Mouse (Mus musculus): ENCODE results near the gene Trp53tg5. TPM values are rescaled to one million over a fixed set of nuclear protein-coding genes. Genes with fewer than 3 reads are reported as not detected.

The Trp53tg5 gene
- polyA plus RNA-seq, 1 experiment = not detected

DNA sequence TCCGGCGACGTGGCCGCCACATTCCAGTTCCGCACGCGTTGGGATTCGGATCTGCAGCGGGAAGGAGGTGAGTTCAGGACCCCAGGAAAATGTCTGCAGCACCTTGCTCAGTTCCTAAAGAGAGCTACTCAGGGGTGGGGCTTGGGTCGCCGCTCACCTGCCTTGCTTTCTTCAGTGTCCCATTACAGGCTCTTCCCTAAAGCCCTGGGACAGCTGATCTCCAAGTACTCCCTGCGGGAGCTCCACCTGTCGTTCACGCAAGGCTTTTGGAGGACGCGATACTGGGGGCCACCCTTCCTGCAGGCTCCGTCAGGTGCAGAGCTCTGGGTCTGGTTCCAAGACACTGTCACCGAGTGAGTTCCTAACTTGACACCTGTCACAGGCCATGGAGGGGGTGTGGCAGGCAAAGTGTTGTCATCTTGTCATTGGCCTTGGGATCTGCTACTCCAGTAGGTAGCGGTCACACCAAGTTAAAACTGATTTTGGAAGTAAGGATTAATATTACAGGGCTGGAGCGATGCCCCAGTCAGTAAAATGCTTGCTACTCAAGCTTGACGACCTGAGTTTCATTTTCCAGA is 24.3 kb upstream of the Trp53tg5 start:
- peaks cover 3% of the 10 kb centered on the region for H3K4me1 ChIP-seq (ENCODE audit: control insufficient read depth, insufficient read depth, low read length)
- TF ChIP-seq CTCF (IDR thresholded peaks at IDR 0.05; ENCODE audit: insufficient read depth, low read length) (no peak), POLR2A (IDR thresholded peaks at IDR 0.05; ENCODE audit: borderline replicate concordance, extremely low read depth, low read depth, low read length) (no peak)
- H3K4me3 ChIP-seq (replicated peaks; ENCODE audit: extremely low read depth, low read depth, low read length) = peak overlapping the region; percentile 86
- DNase-seq = no peak
- 5% methylated on average over 21 of the region's 21 CpGs for WGBS

GRCm38 (mm10) chr2:164496847-164497690 is 23.5 kb upstream of the Trp53tg5 start, which contains the start of gene Pigt:
TSS of gene Pigt (plus strand) at chr2:164497520.
- TF ChIP-seq CTCF (IDR thresholded peaks at IDR 0.05; ENCODE audit: insufficient read depth, low read length) (no peak), POLR2A (IDR thresholded peaks at IDR 0.05; ENCODE audit: borderline replicate concordance, extremely low read depth, low read depth, low read length) (peak; percentile 94)
- 4% methylated on average over 43 of the region's 43 CpGs for WGBS
- Histone ChIP-seq H3K4me1 (ENCODE audit: control insufficient read depth, insufficient read depth, low read length) (peaks cover 3% of the 10 kb centered on the region), H3K4me3 (replicated peaks; ENCODE audit: extremely low read depth, low read depth, low read length) (peak within 1 kb of the TSS; percentile 86)
- peak; percentile 85 for DNase-seq

DNA sequence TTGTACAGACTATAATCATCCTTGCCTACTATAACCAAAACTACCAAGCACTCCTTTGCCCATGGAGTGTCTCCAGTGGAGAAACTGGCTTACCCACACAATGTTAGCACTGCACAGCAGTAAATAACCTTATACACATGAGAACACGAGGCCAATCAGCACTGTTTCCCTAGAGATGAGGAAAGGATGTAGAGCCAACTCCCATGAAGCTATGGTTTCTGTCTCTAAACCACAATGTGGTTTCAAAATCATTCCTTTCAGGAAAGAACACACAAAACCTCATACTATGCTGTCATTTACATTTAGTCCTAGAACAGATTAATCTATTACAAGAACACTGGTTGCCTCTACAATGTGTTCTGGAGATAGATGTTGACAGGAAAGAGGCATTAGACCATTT is 22.8 kb upstream of the Trp53tg5 start:
- H3K4me3 ChIP-seq (replicated peaks; ENCODE audit: extremely low read depth, low read depth, low read length) = no peak overlapping the region
- no peak for DNase-seq
- TF ChIP-seq POLR2A (IDR thresholded peaks at IDR 0.05; ENCODE audit: borderline replicate concordance, extremely low read depth, low read depth, low read length) (no peak), CTCF (IDR thresholded peaks at IDR 0.05; ENCODE audit: insufficient read depth, low read length) (no peak)
- 23% methylated on average over 1 of the region's 1 CpGs for WGBS
- H3K4me1 ChIP-seq (ENCODE audit: control insufficient read depth, insufficient read depth, low read length) = peaks cover 3% of the 10 kb centered on the region

GRCm38 (mm10) chr2:164494126-164494525 is 20.6 kb upstream of the Trp53tg5 start:
- peaks cover 3% of the 10 kb centered on the region for H3K4me1 ChIP-seq (ENCODE audit: control insufficient read depth, insufficient read depth, low read length)
- TF ChIP-seq CTCF (IDR thresholded peaks at IDR 0.05; ENCODE audit: insufficient read depth, low read length) (no peak), POLR2A (IDR thresholded peaks at IDR 0.05; ENCODE audit: borderline replicate concordance, extremely low read depth, low read depth, low read length) (no peak)
- H3K4me3 ChIP-seq (replicated peaks; ENCODE audit: extremely low read depth, low read depth, low read length) = no peak overlapping the region
- WGBS = 58% methylated on average over 2 of the region's 2 CpGs
- no peak for DNase-seq

GRCm38 (mm10) chr2:164487812-164488211 is 14.3 kb upstream of the Trp53tg5 start:
- WGBS = 70% methylated on average over 9 of the region's 9 CpGs
- H3K4me1 ChIP-seq (ENCODE audit: control insufficient read depth, insufficient read depth, low read length) = peaks cover 11% of the 10 kb centered on the region
- no peak for DNase-seq
- no peak overlapping the region for H3K4me3 ChIP-seq (replicated peaks; ENCODE audit: extremely low read depth, low read depth, low read length)
- no peak for TF ChIP-seq POLR2A (IDR thresholded peaks at IDR 0.05; ENCODE audit: borderline replicate concordance, extremely low read depth, low read depth, low read length)

- peak overlapping the region; percentile 81 for H3K4me3 ChIP-seq (replicated peaks; ENCODE audit: extremely low read depth, low read depth, low read length)
- peaks cover 11% of the 10 kb centered on the region for H3K4me1 ChIP-seq (ENCODE audit: control insufficient read depth, insufficient read depth, low read length)
- DNase-seq = no peak
- TF ChIP-seq POLR2A (IDR thresholded peaks at IDR 0.05; ENCODE audit: borderline replicate concordance, extremely low read depth, low read depth, low read length) (no peak), CTCF (IDR thresholded peaks at IDR 0.05; ENCODE audit: insufficient read depth, low read length) (no peak)
- 16% methylated on average over 11 of the region's 11 CpGs for WGBS
These were observed 13.6 kb upstream of the Trp53tg5 start for GRCm38 (mm10) chr2:164487115-164487527.

DNA sequence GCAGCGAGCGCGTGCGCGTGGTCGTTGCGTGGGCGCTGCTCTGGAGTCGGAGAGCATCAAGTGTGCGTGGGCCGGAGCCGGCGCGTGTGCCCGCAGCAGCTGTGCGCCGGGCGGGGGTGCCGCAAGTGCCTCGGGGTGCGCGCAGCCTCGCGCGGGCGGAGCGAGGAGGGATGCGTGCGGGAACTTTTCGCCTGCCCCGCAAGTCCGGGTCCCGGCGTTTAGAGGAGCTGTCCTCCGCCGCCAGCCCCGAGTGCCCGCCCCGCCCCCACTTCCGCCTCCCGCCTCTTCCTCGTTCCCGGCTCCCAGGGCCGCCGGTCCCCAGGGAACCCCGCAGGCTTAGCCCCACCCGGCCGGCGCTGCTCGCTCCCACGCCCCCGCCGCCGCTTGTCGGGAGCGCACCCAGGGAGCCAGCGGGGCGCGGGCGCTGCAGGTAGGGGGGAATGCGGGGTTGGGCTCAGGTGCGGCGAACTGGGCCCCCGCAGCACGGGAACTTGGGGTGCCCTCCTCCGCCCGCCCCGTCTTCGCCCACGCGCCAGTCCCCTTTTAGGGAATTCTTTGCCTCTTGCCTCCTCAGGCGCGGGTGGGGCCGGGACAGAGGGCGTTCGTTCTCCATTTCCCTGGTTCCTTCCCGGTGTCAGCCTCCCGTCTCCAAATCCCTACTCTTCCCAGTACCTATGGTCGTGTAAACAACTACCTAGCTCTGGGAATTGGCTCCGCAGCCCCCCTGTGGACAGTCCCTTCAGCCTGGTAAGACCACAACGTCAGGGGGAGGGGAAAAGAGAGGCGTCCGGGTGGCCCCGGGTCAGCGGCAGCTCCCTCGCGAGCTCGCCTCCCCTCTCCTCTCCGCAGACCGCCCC is 13.0 kb upstream of the Trp53tg5 start:
- under 1% methylated on average over 88 of the region's 90 CpGs for WGBS
- Histone ChIP-seq H3K4me3 (replicated peaks; ENCODE audit: extremely low read depth, low read depth, low read length) (peak overlapping the region; percentile 81), H3K4me1 (ENCODE audit: control insufficient read depth, insufficient read depth, low read length) (peaks cover 11% of the 10 kb centered on the region)
- TF ChIP-seq POLR2A (IDR thresholded peaks at IDR 0.05; ENCODE audit: borderline replicate concordance, extremely low read depth, low read depth, low read length) = 0 out of 2 replicates have a peak, but pooled peaks have one; percentile 15
- no peak for TF ChIP-seq CTCF (IDR thresholded peaks at IDR 0.05; ENCODE audit: insufficient read depth, low read length)
- DNase-seq = peak; percentile 70

DNA sequence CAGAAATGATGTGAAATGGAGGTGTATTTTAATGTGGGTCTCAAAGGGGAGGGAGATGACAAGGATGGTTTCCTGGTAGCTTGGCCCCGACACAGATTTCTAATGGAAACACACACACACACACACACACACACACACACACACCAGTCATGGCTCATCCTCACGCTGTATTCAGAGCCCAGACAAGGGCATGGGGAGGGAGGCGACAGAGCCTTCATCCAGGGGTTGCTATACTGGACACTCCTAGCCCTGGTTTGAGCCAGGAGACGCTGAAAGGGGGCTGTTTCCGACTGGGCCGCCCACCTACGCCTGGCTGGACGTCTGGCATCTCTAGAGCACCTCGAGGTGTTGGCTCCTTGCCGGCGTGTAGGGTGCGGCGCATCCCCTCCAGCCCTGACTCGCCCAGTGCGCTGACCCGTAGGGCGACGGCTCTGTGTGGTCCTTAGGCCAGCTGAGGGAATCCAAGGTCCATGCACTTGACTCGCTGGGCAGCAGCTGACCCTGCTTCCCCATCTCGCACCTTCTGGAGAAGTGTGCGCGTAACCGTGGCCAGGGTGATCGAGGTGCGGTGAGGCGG is 12.2 kb upstream of the Trp53tg5 start, which contains the start of gene Dbndd2:
Gene Dbndd2 (plus strand): TSS at position 426 of the 577 bp plus-strand sequence.
- Histone ChIP-seq H3K4me3 (replicated peaks; ENCODE audit: extremely low read depth, low read depth, low read length) (peak within 1 kb of the TSS; percentile 81), H3K4me1 (ENCODE audit: control insufficient read depth, insufficient read depth, low read length) (peaks cover 11% of the 10 kb centered on the region)
- WGBS = 1% methylated on average over 26 of the region's 26 CpGs
- DNase-seq = peak; percentile 53
- TF ChIP-seq CTCF (IDR thresholded peaks at IDR 0.05; ENCODE audit: insufficient read depth, low read length) (no peak), POLR2A (IDR thresholded peaks at IDR 0.05; ENCODE audit: borderline replicate concordance, extremely low read depth, low read depth, low read length) (no peak)

DNA sequence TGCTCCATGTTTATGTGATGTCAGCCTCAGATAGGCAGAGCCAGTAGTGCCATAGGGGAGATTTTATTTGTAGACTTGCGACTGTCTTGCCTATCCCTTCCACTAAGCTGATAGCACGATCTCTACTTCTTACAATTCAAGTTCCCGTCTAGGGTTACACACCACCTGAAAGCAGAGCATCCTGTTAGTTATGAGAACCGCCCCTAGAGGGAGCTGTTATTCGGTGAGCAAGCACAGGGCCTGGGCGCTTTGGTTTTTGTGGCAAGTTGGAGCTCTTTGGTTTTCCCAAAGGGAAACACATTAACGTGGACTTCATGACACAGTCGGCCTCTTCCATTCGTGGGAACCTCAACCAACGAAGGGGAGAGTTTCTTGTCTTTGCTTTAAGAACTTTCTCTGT is 3.3 kb downstream of the Trp53tg5 start:
- TF ChIP-seq POLR2A (IDR thresholded peaks at IDR 0.05; ENCODE audit: borderline replicate concordance, extremely low read depth, low read depth, low read length) (no peak), CTCF (IDR thresholded peaks at IDR 0.05; ENCODE audit: insufficient read depth, low read length) (peak; percentile 62)
- DNase-seq = peak; percentile 41
- H3K4me3 ChIP-seq (replicated peaks; ENCODE audit: extremely low read depth, low read depth, low read length) = no peak overlapping the region
- H3K4me1 ChIP-seq (ENCODE audit: control insufficient read depth, insufficient read depth, low read length) = no peaks in the 10 kb centered on the region
- 20% methylated on average over 10 of the region's 10 CpGs for WGBS
